Mouse (Mus musculus): ENCODE measurements around the gene Aurka.

DNA sequence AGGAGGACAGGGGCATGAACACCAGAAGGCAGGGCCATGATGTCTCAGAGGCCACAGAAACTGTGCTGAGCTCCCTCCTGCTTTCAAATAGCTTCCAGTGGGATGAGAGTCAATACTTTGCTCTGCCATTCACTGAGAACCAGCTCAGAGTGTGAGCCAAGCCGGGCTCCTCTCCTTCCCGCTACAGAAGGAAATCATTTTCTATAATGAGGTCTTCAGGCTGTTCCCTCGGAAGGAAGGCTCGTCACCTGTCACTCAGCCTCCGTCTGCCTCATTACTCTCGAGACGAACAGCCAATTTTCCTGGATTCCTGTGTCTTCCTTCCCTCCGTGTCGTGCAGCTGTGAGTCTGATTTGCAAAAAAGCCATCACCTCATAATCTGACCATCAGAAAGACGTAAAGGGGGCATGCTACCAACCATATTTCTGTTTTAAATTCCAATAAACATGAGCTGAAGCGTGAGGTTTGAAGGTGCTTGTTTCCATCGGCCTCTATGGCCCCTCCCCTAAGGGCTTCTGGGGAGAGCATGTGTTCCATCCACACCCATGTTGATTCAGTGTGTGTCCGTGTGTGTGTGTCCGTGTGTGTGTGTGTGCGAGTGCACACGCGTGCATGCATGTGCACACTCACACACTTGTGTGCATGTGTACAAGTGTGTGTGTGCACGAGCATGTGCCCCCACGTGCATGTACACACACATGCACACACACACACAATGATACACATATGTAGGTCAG lies 32.0 kb downstream of the Aurka start:
- TF ChIP-seq ZC3H11A (IDR thresholded peaks at IDR 0.05; ENCODE audit: borderline replicate concordance, low read depth, low read length), result no peak
- no peak for TF ChIP-seq HCFC1 (IDR thresholded peaks at IDR 0.05; ENCODE audit: borderline replicate concordance, insufficient read depth, low read length)
